Mouse (Mus musculus) heart, adult 8-10 months (tissue): ENCODE measurements around the gene Ogfod3. TPM values are rescaled to one million over a fixed set of nuclear protein-coding genes. Genes with fewer than 3 reads are reported as not detected.

Experiments
- DNase-seq: peaks from one replicate; pipeline ENCODE4 v3.0.0; 2022; ENCODE audit warnings: low spot score
- total RNA-seq, 4 experiments: library from RNA; stranded (reverse); gene quantifications; 2 replicates each; pipeline ENCODE4 v1.2.4; 2022

Gene Ogfod3
- total RNA-seq, 4 experiments from 2014 or later: 14.6 to 18.5 (median 16.0) TPM

GRCm38 (mm10) chr11:121199851-121200250, 4.7 kb downstream of the Ogfod3 start:
- no peak for DNase-seq

GRCm38 (mm10) chr11:121198622-121199021, 5.9 kb downstream of the Ogfod3 start:
- DNase-seq: no peak

GRCm38 (mm10) chr11:121193415-121193814, 11.1 kb downstream of the Ogfod3 start:
- no peak for DNase-seq

- DNase-seq: no peak
These were observed 11.8 kb downstream of the Ogfod3 start for GRCm38 (mm10) chr11:121192742-121193141.

GRCm38 (mm10) chr11:121189681-121190080, 14.8 kb downstream of the Ogfod3 start:
- peak; percentile 27 for DNase-seq

- DNase-seq: peak; percentile 24
These were observed 27.9 kb downstream of the Ogfod3 start for GRCm38 (mm10) chr11:121176285-121177270.

- no peak for DNase-seq
These were observed 30.3 kb downstream of the Ogfod3 start for GRCm38 (mm10) chr11:121174234-121174633.

GRCm38 (mm10) chr11:121173203-121173602, 31.3 kb downstream of the Ogfod3 start:
- no peak for DNase-seq

- no peak for DNase-seq
These were observed 40.8 kb downstream of the Ogfod3 start for GRCm38 (mm10) chr11:121163751-121164150.

GRCm38 (mm10) chr11:121160636-121161346, 43.7 kb downstream of the Ogfod3 start:
- no peak for DNase-seq

GRCm38 (mm10) chr11:121159971-121160370, 44.5 kb downstream of the Ogfod3 start, which contains the start of gene Uts2r:
Uts2r (plus strand) TSS chr11:121160271.
- no peak for DNase-seq

- DNase-seq: peak; percentile 32
These were observed 48.1 kb downstream of the Ogfod3 start for GRCm38 (mm10) chr11:121156411-121156891.

GRCm38 (mm10) chr11:121154203-121154602, 50.3 kb downstream of the Ogfod3 start:
- DNase-seq: no peak

- no peak for DNase-seq
These were observed 56.3 kb downstream of the Ogfod3 start for GRCm38 (mm10) chr11:121148193-121148592.

GRCm38 (mm10) chr11:121145865-121146264, 58.6 kb downstream of the Ogfod3 start, which contains the start of gene Tex19.1:
Tex19.1 (plus strand) TSS chr11:121146143.
- no peak for DNase-seq

GRCm38 (mm10) chr11:121143325-121144015, 61.0 kb downstream of the Ogfod3 start:
- no peak for DNase-seq

GRCm38 (mm10) chr11:121138732-121139131, 65.8 kb downstream of the Ogfod3 start:
- DNase-seq: no peak

- DNase-seq: no peak
These were observed 66.8 kb downstream of the Ogfod3 start for GRCm38 (mm10) chr11:121137682-121138081.

GRCm38 (mm10) chr11:121134600-121134999, 69.9 kb downstream of the Ogfod3 start:
- DNase-seq: no peak

GRCm38 (mm10) chr11:121129616-121130015, 74.9 kb downstream of the Ogfod3 start:
- DNase-seq: no peak
